In genomic region chr7:46840787-46841525, GRCm38 (mm10) we compare ENCODE assay signal across 8 mouse cellular contexts. TPM values are rescaled to one million over a fixed set of nuclear protein-coding genes. Genes with fewer than 3 reads are reported as not detected.
A peak's percentile ranks its signal among the peaks of the same experiment; 100 is the strongest.
DNase-seq lines count a peak whose midpoint lies in the region; ATAC-seq and TF ChIP-seq lines count a peak whose summit lies in the region.

TSS of gene Ldha (plus strand) at chr7:46841475.

- WGBS in lung, postnatal 0 days: 36% methylated on average over 6 of the region's 6 CpGs
- 28% methylated on average over 6 of the region's 6 CpGs for whole genome bisulfite sequencing in embryonic facial prominence, embryonic 14.5 days
- 51% methylated on average over 6 of the region's 6 CpGs for WGBS in heart, embryonic 16.5 days
- WGBS in neural tube, embryonic 14.5 days: 31% methylated on average over 6 of the region's 6 CpGs

- no peak within 1 kb of the TSS for H3K9ac ChIP-seq in lung, postnatal 0 days (replicated peaks; ENCODE audit: low read depth)
- H3K9ac ChIP-seq in embryonic facial prominence, embryonic 14.5 days (ENCODE audit: low read depth, low read length): no peak within 1 kb of the TSS
- H3K9ac ChIP-seq in heart, embryonic 16.5 days (ENCODE audit: low read length): no peak within 1 kb of the TSS
- H3K9ac ChIP-seq in neural tube, embryonic 14.5 days (replicated peaks; ENCODE audit: low read depth, low read length): no peak within 1 kb of the TSS

- no peak within 1 kb of the TSS for H3K4me2 ChIP-seq in lung, postnatal 0 days (replicated peaks; ENCODE audit: low read depth, low read length)
- no peak within 1 kb of the TSS for H3K4me2 ChIP-seq in embryonic facial prominence, embryonic 14.5 days (ENCODE audit: low read depth, low read length)
- no peak within 1 kb of the TSS for H3K4me2 ChIP-seq in heart, embryonic 16.5 days (ENCODE audit: low read depth, low read length)
- no peak within 1 kb of the TSS for H3K4me2 ChIP-seq in neural tube, embryonic 14.5 days (ENCODE audit: low read depth, low read length)

- no peak for TF ChIP-seq CTCF in lung, postnatal 0 days (IDR thresholded peaks at IDR 0.05)

- no peak for TF ChIP-seq EP300 in lung, postnatal 0 days (IDR thresholded peaks at IDR 0.05)

- H3K27ac ChIP-seq in lung, postnatal 0 days (ENCODE audit: low read length): peak within 1 kb of the TSS; percentile 87
- no peak within 1 kb of the TSS for H3K27ac ChIP-seq in embryonic facial prominence, embryonic 14.5 days (replicated peaks; ENCODE audit: low read depth, low read length)
- H3K27ac ChIP-seq in heart, embryonic 16.5 days (ENCODE audit: low read length): no peak within 1 kb of the TSS
- no peak within 1 kb of the TSS for H3K27ac ChIP-seq in neural tube, embryonic 14.5 days (ENCODE audit: low read depth, low read length)

- peaks cover 32% of the 10 kb centered on the region for H3K4me1 ChIP-seq in lung, postnatal 0 days (ENCODE audit: insufficient read depth, low read depth, low read length)
- H3K4me1 ChIP-seq in embryonic facial prominence, embryonic 14.5 days (ENCODE audit: control insufficient read depth, insufficient read depth, low read length): peaks cover 32% of the 10 kb centered on the region
- H3K4me1 ChIP-seq in heart, embryonic 16.5 days (ENCODE audit: control insufficient read depth, insufficient read depth, low read length): peaks cover 26% of the 10 kb centered on the region
- 0 out of 2 replicates have a peak, but pooled peaks cover 4% of the 10 kb centered on the region for H3K4me1 ChIP-seq in neural tube, embryonic 14.5 days (ENCODE audit: control insufficient read depth, insufficient read depth, low read length)

- no peak for ATAC-seq in lung, postnatal 0 days
- no peak for ATAC-seq in embryonic facial prominence, embryonic 14.5 days (ENCODE audit: low read depth)
- no peak for ATAC-seq in heart, embryonic 16.5 days (replicated peaks; ENCODE audit: extremely low read depth, insufficient read depth, low FRiP score)
- no peak for ATAC-seq in neural tube, embryonic 14.5 days (ENCODE audit: low read depth)

- H3K36me3 ChIP-seq in lung, postnatal 0 days (ENCODE audit: insufficient read depth, low read length): no peaks in the 10 kb centered on the region
- no peaks in the 10 kb centered on the region for H3K36me3 ChIP-seq in embryonic facial prominence, embryonic 14.5 days (ENCODE audit: control insufficient read depth, insufficient read depth, low read length)
- no peaks in the 10 kb centered on the region for H3K36me3 ChIP-seq in heart, embryonic 16.5 days (ENCODE audit: control insufficient read depth, insufficient read depth)
- no peaks in the 10 kb centered on the region for H3K36me3 ChIP-seq in neural tube, embryonic 14.5 days (ENCODE audit: control insufficient read depth, insufficient read depth, low read length)

- intact Hi-C loops in left cerebral cortex, postnatal 4 days (cut with DNase I): no loop called here

- DNase-seq in lung, postnatal 0 days (ENCODE audit: low spot score): no peak
- no peak for DNase-seq in lung, postnatal 10 days
- no peak for DNase-seq in embryonic facial prominence, embryonic 14.5 days (ENCODE audit: low spot score)
- DNase-seq in left cerebral cortex, postnatal 4 days: no peak
- no peak for DNase-seq in frontal cortex, postnatal 14 days (ENCODE audit: low spot score in 2 of 2)
- no peak for DNase-seq in B cell, adult 2 months

- H3K27me3 ChIP-seq in lung, postnatal 0 days (replicated peaks; ENCODE audit: insufficient read depth, low read length): no peaks in the 10 kb centered on the region
- H3K27me3 ChIP-seq in embryonic facial prominence, embryonic 14.5 days (replicated peaks; ENCODE audit: control insufficient read depth, insufficient read depth, low read length): no peaks in the 10 kb centered on the region
- H3K27me3 ChIP-seq in heart, embryonic 16.5 days (ENCODE audit: control insufficient read depth, insufficient read depth, low read length): no peaks in the 10 kb centered on the region; the same call in 1 of the 2 replicates
- no peaks in the 10 kb centered on the region for H3K27me3 ChIP-seq in neural tube, embryonic 14.5 days (ENCODE audit: control insufficient read depth, insufficient read depth, low read length)

- no peaks in the 10 kb centered on the region for H3K9me3 ChIP-seq in lung, postnatal 0 days (ENCODE audit: low read length)
- H3K9me3 ChIP-seq in embryonic facial prominence, embryonic 14.5 days (ENCODE audit: control insufficient read depth, low read length): no peaks in the 10 kb centered on the region
- H3K9me3 ChIP-seq in heart, embryonic 16.5 days (replicated peaks; ENCODE audit: control insufficient read depth, low read length): no peaks in the 10 kb centered on the region
- H3K9me3 ChIP-seq in neural tube, embryonic 14.5 days (ENCODE audit: control insufficient read depth, low read length): no peaks in the 10 kb centered on the region

- no peak within 1 kb of the TSS for H3K4me3 ChIP-seq in lung, postnatal 0 days (ENCODE audit: low read depth, low read length)
- no peak within 1 kb of the TSS for H3K4me3 ChIP-seq in embryonic facial prominence, embryonic 14.5 days (ENCODE audit: low read depth, low read length)
- no peak within 1 kb of the TSS for H3K4me3 ChIP-seq in heart, embryonic 16.5 days (ENCODE audit: low read length)
- no peak within 1 kb of the TSS for H3K4me3 ChIP-seq in neural tube, embryonic 14.5 days (ENCODE audit: low read depth, low read length)

RNA-seq across cellular contexts. Expression of gene Ldha, which starts in this region (rescaled TPM):
- 533 and 589 TPM in 2 replicates for polyA plus RNA-seq in lung, postnatal 0 days (2015; fragmentation: Nextera tagmentation; extraction: Ambion mirVana)
- polyA plus RNA-seq in embryonic facial prominence, embryonic 14.5 days (2014; fragmentation: Nextera tagmentation; extraction: Ambion mirVana): 1,559 and 1,681 TPM in 2 replicates
- polyA plus RNA-seq in heart, embryonic 16.5 days (2015; fragmentation: Nextera tagmentation; extraction: Ambion mirVana): 3,218 and 3,386 TPM in 2 replicates
- 100 to 1,000 TPM; 335 to 366 TPM for total RNA-seq in left cerebral cortex, postnatal 4 days (2021)
- polyA plus RNA-seq in neural tube, embryonic 14.5 days (2014; fragmentation: Nextera tagmentation; extraction: Ambion mirVana): 427 and 481 TPM in 2 replicates
